ENCODE assay signal across 12 mouse cellular contexts in genomic region chr13:36728509-36728908, GRCm38 (mm10). TPM values are rescaled to one million over a fixed set of nuclear protein-coding genes. Genes with fewer than 3 reads are reported as not detected.
DNase-seq lines count a peak whose midpoint lies in the region; ATAC-seq and TF ChIP-seq lines count a peak whose summit lies in the region.
"Had no signal": no experiment of that assay in that cellular context is flagged by ENCODE, and none has a peak within 500 bp of the region (broad histone marks: within the 10 kb centered on the region; RNA-seq: fewer than 3 reads in every experiment).

No protein-coding gene starts in this region.

- H3K9me3 ChIP-seq in forebrain, embryonic 14.5 days (replicated peaks; ENCODE audit: control insufficient read depth, low read length), result no peaks in the 10 kb centered on the region
- H3K9me3 ChIP-seq in hindbrain, postnatal 0 days (ENCODE audit: low read length), result no peaks in the 10 kb centered on the region
- no peaks in the 10 kb centered on the region for H3K9me3 ChIP-seq in midbrain, embryonic 15.5 days

- no peaks in the 10 kb centered on the region for H3K36me3 ChIP-seq in forebrain, embryonic 14.5 days (ENCODE audit: control insufficient read depth, insufficient read depth, low read length)
- no peaks in the 10 kb centered on the region for H3K36me3 ChIP-seq in hindbrain, postnatal 0 days (ENCODE audit: insufficient read depth, low read length)
- H3K36me3 ChIP-seq in midbrain, embryonic 15.5 days (replicated peaks), result no peaks in the 10 kb centered on the region

- no peak for ATAC-seq in forebrain, embryonic 14.5 days
- no peak for ATAC-seq in hindbrain, postnatal 0 days
- no peak for ATAC-seq in midbrain, embryonic 15.5 days (replicated peaks)
- ATAC-seq: intestine, postnatal 0 days had no signal

- no peak for TF ChIP-seq CTCF in hindbrain, postnatal 0 days (IDR thresholded peaks at IDR 0.05; ENCODE audit: low read depth)

- WGBS in forebrain, embryonic 14.5 days, result 11% methylated on average over 5 of the region's 5 CpGs
- WGBS in hindbrain, postnatal 0 days, result 11% methylated on average over 5 of the region's 5 CpGs
- 10% methylated on average over 5 of the region's 5 CpGs for WGBS in midbrain, embryonic 15.5 days

- DNase-seq in cerebellum, adult 9-11 months, result peak; percentile 37
- DNase-seq in cerebellum, postnatal 4 days (ENCODE audit: low spot score in 2 of 2), result no peak
- no peak for DNase-seq in forebrain, embryonic 14.5 days (ENCODE audit: low spot score)
- no peak for DNase-seq in hindbrain, postnatal 0 days (ENCODE audit: low spot score)
- no peak for DNase-seq in right cerebral cortex, postnatal 36 days (ENCODE audit: low spot score in 2 of 2)
- no peak for DNase-seq in kidney, postnatal 25 days
- DNase-seq in cerebellum, postnatal 14 days, result no peak
- DNase-seq: adrenal gland, postnatal 36 days; thymus, postnatal 36 days had no signal

- H3K4me1 ChIP-seq in forebrain, embryonic 14.5 days (ENCODE audit: control insufficient read depth, insufficient read depth, low read length), result peaks cover 10% of the 10 kb centered on the region; the same call in 1 of the 2 replicates
- 0 out of 2 replicates have a peak, but pooled peaks cover 8% of the 10 kb centered on the region for H3K4me1 ChIP-seq in hindbrain, postnatal 0 days (ENCODE audit: insufficient read depth, low read length)
- H3K4me1 ChIP-seq in midbrain, embryonic 15.5 days, result peaks cover 31% of the 10 kb centered on the region

- peak overlapping the region; percentile 49 for H3K4me3 ChIP-seq in forebrain, embryonic 14.5 days (ENCODE audit: low read depth, low read length)
- H3K4me3 ChIP-seq in hindbrain, postnatal 0 days (ENCODE audit: low read length), result peak overlapping the region; percentile 47
- peak overlapping the region; percentile 57 for H3K4me3 ChIP-seq in midbrain, embryonic 15.5 days

- peak overlapping the region; percentile 35; the same call in 1 of the 2 replicates for H3K9ac ChIP-seq in forebrain, embryonic 14.5 days (ENCODE audit: low read length)
- H3K9ac ChIP-seq in hindbrain, postnatal 0 days (replicated peaks; ENCODE audit: low read length), result peak overlapping the region; percentile 13; the same call in 1 of the 2 replicates
- H3K9ac ChIP-seq in midbrain, embryonic 15.5 days, result 0 out of 2 replicates have a peak overlapping the region, but pooled peaks have one; percentile 8
- H3K9ac ChIP-seq: liver, embryonic 14.5 days had no signal

- peak overlapping the region; percentile 70 for H3K4me2 ChIP-seq in forebrain, embryonic 14.5 days (ENCODE audit: low read length)
- H3K4me2 ChIP-seq in hindbrain, postnatal 0 days (ENCODE audit: low read depth, low read length), result peak overlapping the region; percentile 59
- H3K4me2 ChIP-seq in midbrain, embryonic 15.5 days, result peak overlapping the region; percentile 76

- peaks cover 37% of the 10 kb centered on the region for H3K27me3 ChIP-seq in forebrain, embryonic 14.5 days (replicated peaks; ENCODE audit: control insufficient read depth, insufficient read depth, low read length)
- H3K27me3 ChIP-seq in hindbrain, postnatal 0 days (ENCODE audit: insufficient read depth, low read length), result peaks cover 22% of the 10 kb centered on the region
- H3K27me3 ChIP-seq in midbrain, embryonic 15.5 days (replicated peaks), result peaks cover 22% of the 10 kb centered on the region

- peak overlapping the region; percentile 98; the same call in 1 of the 2 replicates for H3K27ac ChIP-seq in forebrain, embryonic 14.5 days (ENCODE audit: low read depth, low read length)
- peak overlapping the region; percentile 78; the same call in 1 of the 2 replicates for H3K27ac ChIP-seq in hindbrain, postnatal 0 days
- peak overlapping the region; percentile 96 for H3K27ac ChIP-seq in midbrain, embryonic 15.5 days
- H3K27ac ChIP-seq: liver, embryonic 14.5 days had no signal

RNA-seq across cellular contexts. Expression of gene Nrn1, which starts 6.4 kb away (rescaled TPM):
- 56.5 and 58.6 TPM in 2 replicates for polyA plus RNA-seq in forebrain, embryonic 14.5 days (2014; fragmentation: Nextera tagmentation; extraction: Ambion mirVana)
- total RNA-seq in hindbrain, postnatal 0 days (2014; rRNA removed), result 112 and 125 TPM in 2 replicates
- polyA plus RNA-seq in hindbrain, postnatal 0 days (2015; fragmentation: Nextera tagmentation; extraction: Ambion mirVana), result 73.8 and 76.0 TPM in 2 replicates
- polyA plus RNA-seq in midbrain, embryonic 15.5 days (2015; fragmentation: Nextera tagmentation; extraction: Ambion mirVana), result 62.0 and 64.3 TPM in 2 replicates
